Mouse (Mus musculus) neural tube, embryonic 15.5 days (tissue): ENCODE measurements at regions not wholly inside any gene's neighbourhood (a gene's known extent, or its start where the extent isn't known, plus 50 kb on each side); places are given as distances from the start of the nearest gene placed in this dataset.

ENCODE experiments used
- ATAC-seq: fragments of 200-750 bp; cut with Nextera tagmentation; 2 replicates; pipeline ENCODE4 v1.8.0; 2017; ENCODE audit warnings: mild to moderate bottlenecking, moderate TSS enrichment, moderate library complexity; ENCODE audit not compliant: low FRiP score
- H3K27ac ChIP-seq: fragments of 300-500 bp; sonication (generic); replicated peaks from 2 replicates; pipeline ENCODE4 v1.5.1; 2015; ENCODE audit warnings: mild to moderate bottlenecking, inconsistent platforms
- H3K27me3 ChIP-seq: fragments of 300-500 bp; sonication (generic); replicated peaks from 2 replicates; pipeline ENCODE4 v1.6.1; 2015; ENCODE audit warnings: inconsistent platforms
- H3K36me3 ChIP-seq: fragments of 300-500 bp; sonication (generic); 2 replicates; pipeline ENCODE4 v1.6.1; 2015; ENCODE audit warnings: inconsistent platforms
- H3K4me1 ChIP-seq: fragments of 300-500 bp; sonication (generic); 2 replicates; pipeline ENCODE4 v1.6.1; 2015; ENCODE audit warnings: inconsistent platforms
- H3K4me2 ChIP-seq: fragments of 300-500 bp; sonication (generic); 2 replicates; pipeline ENCODE4 v1.6.1; 2015; ENCODE audit warnings: inconsistent platforms, mild to moderate bottlenecking, moderate library complexity
- H3K4me3 ChIP-seq: fragments of 300-500 bp; sonication (generic); replicated peaks from 2 replicates; pipeline ENCODE4 v1.5.1; 2015; ENCODE audit warnings: mild to moderate bottlenecking, inconsistent platforms
- H3K9ac ChIP-seq: fragments of 300-500 bp; sonication (generic); replicated peaks from 2 replicates; pipeline ENCODE4 v1.6.1; 2015; ENCODE audit warnings: mild to moderate bottlenecking, inconsistent platforms
- H3K9me3 ChIP-seq: fragments of 300-500 bp; sonication (generic); replicated peaks from 2 replicates; pipeline ENCODE4 v1.6.1; 2016; ENCODE audit warnings: inconsistent platforms
- WGBS: fragments of 180-500 bp; shearing (Covaris S2); methylation state at CpG from one replicate; pipeline ENCODE4 v1.1.7; 2015; ENCODE audit warnings: mixed read lengths; 5-methylcytosine and 5-hydroxymethylcytosine counted together

- no peaks in the 10 kb centered on the region for H3K9me3 ChIP-seq
- no peak overlapping the region for H3K4me2 ChIP-seq
- 9% methylated on average over 8 of the region's 8 CpGs for WGBS
- no peak overlapping the region for H3K9ac ChIP-seq
- ATAC-seq: no peak
- no peak overlapping the region for H3K4me3 ChIP-seq
- no peaks in the 10 kb centered on the region for H3K27me3 ChIP-seq
- H3K4me1 ChIP-seq: no peaks in the 10 kb centered on the region
- no peak overlapping the region for H3K27ac ChIP-seq
- no peaks in the 10 kb centered on the region for H3K36me3 ChIP-seq
Measured at GRCm38 (mm10) chr12:92013244-92013643, 164.3 kb upstream of the Sel1l start.

DNA sequence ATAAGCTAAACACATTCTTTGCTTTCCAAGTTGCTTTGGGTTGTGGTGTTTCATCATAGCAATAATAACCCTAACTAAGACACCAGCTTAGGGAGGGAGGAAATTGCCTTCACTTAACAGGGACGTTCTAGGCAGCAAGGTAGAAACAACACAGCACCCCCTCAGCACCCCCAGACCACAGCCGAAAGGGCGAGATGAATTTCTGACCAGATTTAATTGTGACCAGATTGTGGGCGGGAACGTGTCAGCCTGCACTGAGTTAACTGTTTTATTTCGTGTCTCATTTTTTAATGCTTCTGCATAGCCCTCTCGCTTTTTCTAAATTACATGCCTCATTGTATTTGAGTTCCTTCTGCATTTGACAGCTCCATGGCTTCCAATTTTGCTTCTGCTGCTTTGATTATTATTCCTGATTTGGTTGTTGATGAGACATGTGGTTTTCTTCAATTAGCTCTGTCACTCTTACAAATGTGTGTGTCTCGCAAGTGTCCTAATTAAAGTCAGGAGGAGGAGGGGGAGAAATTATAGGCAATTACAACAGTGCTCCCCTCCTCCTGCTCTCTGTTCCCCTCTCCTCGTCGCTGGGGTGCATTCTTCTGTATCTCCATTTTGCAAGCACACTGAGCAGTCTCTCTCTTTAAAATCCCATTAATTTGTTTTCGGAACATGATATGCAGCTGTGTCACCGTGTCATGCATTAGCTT lies 155.6 kb upstream of the Sel1l start:
- H3K4me2 ChIP-seq: peak overlapping the region; percentile 23
- ATAC-seq: peak; percentile 57; the same call in 1 of the 2 replicates

GRCm38 (mm10) chr12:91999031-91999430 lies 150.1 kb upstream of the Sel1l start:
- no peaks in the 10 kb centered on the region for H3K9me3 ChIP-seq
- no peak overlapping the region for H3K4me2 ChIP-seq
- H3K27ac ChIP-seq: no peak overlapping the region
- H3K4me1 ChIP-seq: no peaks in the 10 kb centered on the region
- no peak overlapping the region for H3K9ac ChIP-seq
- H3K27me3 ChIP-seq: no peaks in the 10 kb centered on the region
- H3K4me3 ChIP-seq: no peak overlapping the region
- 60% methylated on average over 2 of the region's 2 CpGs for WGBS
- no peak for ATAC-seq
- H3K36me3 ChIP-seq: no peaks in the 10 kb centered on the region

More for the DNA sequence above, 155.6 kb upstream of the Sel1l start:
- H3K27ac ChIP-seq: peak overlapping the region; percentile 29
- WGBS: 31% methylated on average over 12 of the region's 12 CpGs
- H3K4me3 ChIP-seq: no peak overlapping the region
- no peaks in the 10 kb centered on the region for H3K27me3 ChIP-seq
- H3K9me3 ChIP-seq: no peaks in the 10 kb centered on the region
- no peak overlapping the region for H3K9ac ChIP-seq
- peaks cover 10% of the 10 kb centered on the region; the same call in 1 of the 2 replicates for H3K4me1 ChIP-seq
- no peaks in the 10 kb centered on the region for H3K36me3 ChIP-seq

GRCm38 (mm10) chr12:91997404-91997803 lies 148.4 kb upstream of the Sel1l start:
- H3K4me2 ChIP-seq: no peak overlapping the region
- no peaks in the 10 kb centered on the region for H3K4me1 ChIP-seq
- ATAC-seq: no peak
- H3K4me3 ChIP-seq: no peak overlapping the region
- H3K9ac ChIP-seq: no peak overlapping the region
- H3K27me3 ChIP-seq: no peaks in the 10 kb centered on the region
- no peak overlapping the region for H3K27ac ChIP-seq
- no peaks in the 10 kb centered on the region for H3K36me3 ChIP-seq
- no peaks in the 10 kb centered on the region for H3K9me3 ChIP-seq
- 22% methylated on average over 1 of the region's 1 CpGs for WGBS

- Histone ChIP-seq H3K4me2 (no peak overlapping the region), H3K36me3 (no peaks in the 10 kb centered on the region), H3K9me3 (no peaks in the 10 kb centered on the region), H3K27ac (no peak overlapping the region), H3K4me3 (no peak overlapping the region), H3K4me1 (no peaks in the 10 kb centered on the region), H3K9ac (no peak overlapping the region), H3K27me3 (no peaks in the 10 kb centered on the region)
- no peak for ATAC-seq
- WGBS: 30% methylated on average over 2 of the region's 2 CpGs
Measured at GRCm38 (mm10) chr12:91995545-91995944, 146.6 kb upstream of the Sel1l start.

DNA sequence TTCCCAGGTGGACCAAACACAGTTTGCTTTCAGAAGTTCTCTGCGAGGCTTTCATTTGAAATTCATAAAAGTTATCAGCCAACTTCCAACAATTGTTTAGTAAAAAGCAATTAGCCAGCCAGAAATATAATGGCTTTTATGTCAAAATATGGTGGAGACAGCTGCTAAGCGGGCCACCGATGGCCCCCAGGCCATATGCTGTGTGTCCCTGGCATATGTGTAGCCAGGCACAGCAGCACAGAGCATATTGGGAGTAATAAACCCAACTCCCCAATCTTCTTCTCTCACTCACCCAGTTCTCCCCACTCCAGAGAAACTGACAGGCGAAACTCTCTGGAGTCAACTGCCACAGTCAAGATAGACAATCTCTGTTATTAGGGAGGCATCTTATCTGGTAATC lies 137.5 kb upstream of the Sel1l start:
- 71% methylated on average over 4 of the region's 4 CpGs for WGBS
- Histone ChIP-seq H3K27me3 (no peaks in the 10 kb centered on the region), H3K9me3 (no peaks in the 10 kb centered on the region), H3K4me1 (no peaks in the 10 kb centered on the region), H3K36me3 (no peaks in the 10 kb centered on the region), H3K4me2 (no peak overlapping the region), H3K27ac (no peak overlapping the region), H3K9ac (no peak overlapping the region), H3K4me3 (no peak overlapping the region)
- ATAC-seq: no peak

DNA sequence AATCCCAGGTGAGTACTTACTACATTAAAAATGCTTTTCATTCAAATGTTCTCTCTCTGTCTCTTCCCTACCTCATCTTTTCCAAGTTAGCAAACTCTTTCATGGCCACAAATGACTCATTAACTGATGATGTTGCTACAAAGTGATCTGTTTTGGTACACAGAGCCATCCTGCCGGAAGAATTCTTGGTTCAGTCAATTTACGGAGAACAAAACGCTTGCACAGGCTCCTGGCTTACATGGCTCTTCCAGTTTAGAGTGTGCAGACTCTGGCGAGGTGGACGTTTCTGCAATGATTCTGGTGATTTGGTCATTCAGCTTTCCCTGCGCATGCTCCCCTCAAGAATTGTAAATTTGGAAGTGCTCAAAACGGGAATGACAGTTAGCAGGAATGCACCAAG lies 131.4 kb upstream of the Sel1l start:
- H3K27ac ChIP-seq: no peak overlapping the region
- H3K27me3 ChIP-seq: no peaks in the 10 kb centered on the region
- ATAC-seq: no peak
- H3K4me2 ChIP-seq: no peak overlapping the region
- no peaks in the 10 kb centered on the region for H3K4me1 ChIP-seq
- 67% methylated on average over 7 of the region's 7 CpGs for WGBS
- no peak overlapping the region for H3K4me3 ChIP-seq
- no peak overlapping the region for H3K9ac ChIP-seq
- no peaks in the 10 kb centered on the region for H3K36me3 ChIP-seq
- H3K9me3 ChIP-seq: no peaks in the 10 kb centered on the region

DNA sequence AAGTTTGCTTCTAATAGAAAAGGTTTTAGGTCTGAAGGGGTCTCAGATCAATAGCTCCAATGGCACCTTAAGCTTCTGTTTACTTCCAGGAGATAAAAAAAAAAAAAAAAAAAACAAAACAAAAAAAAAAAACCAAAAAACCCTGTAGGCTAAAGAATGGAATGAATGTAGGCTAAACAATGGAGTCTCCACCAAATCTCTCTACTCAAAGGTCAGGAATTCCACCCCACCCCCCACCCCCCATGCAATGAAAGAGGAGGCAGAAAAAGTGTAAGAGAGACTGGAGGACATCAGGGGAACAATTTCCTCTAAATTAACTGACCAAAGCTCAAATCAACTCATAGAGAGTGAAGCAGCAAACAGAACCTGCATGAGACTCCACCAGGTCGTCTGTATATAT lies 122.1 kb upstream of the Sel1l start:
- Histone ChIP-seq H3K9ac (no peak overlapping the region), H3K27ac (no peak overlapping the region), H3K4me1 (no peaks in the 10 kb centered on the region), H3K36me3 (no peaks in the 10 kb centered on the region), H3K4me2 (no peak overlapping the region), H3K9me3 (no peaks in the 10 kb centered on the region), H3K4me3 (no peak overlapping the region), H3K27me3 (no peaks in the 10 kb centered on the region)
- no peak for ATAC-seq
- 86% methylated on average over 1 of the region's 1 CpGs for WGBS

DNA sequence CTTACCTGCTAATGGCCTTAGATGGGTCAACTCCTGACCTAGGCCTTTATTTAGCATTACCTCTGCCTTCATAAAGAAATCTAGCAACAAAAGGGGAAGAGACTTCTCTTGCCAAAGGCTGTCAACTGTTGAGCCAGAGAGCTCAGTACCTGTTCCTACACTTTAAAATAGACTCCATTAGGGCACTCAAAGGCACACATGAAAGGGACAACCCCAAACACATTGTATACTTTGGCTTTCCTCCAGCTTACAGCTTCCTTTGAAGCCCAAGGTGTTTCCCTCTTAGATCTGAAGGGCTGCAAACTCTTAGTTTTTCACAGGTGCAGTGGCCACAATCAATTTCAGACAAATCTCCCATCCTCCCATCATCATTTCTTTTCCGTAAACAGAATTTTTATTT lies 117.0 kb upstream of the Sel1l start:
- no peak for ATAC-seq
- Histone ChIP-seq H3K9me3 (no peaks in the 10 kb centered on the region), H3K27me3 (no peaks in the 10 kb centered on the region), H3K9ac (no peak overlapping the region), H3K4me3 (no peak overlapping the region), H3K36me3 (no peaks in the 10 kb centered on the region), H3K27ac (no peak overlapping the region), H3K4me2 (no peak overlapping the region), H3K4me1 (no peaks in the 10 kb centered on the region)
- 97% methylated on average over 1 of the region's 1 CpGs for whole genome bisulfite sequencing

- Histone ChIP-seq H3K9me3 (no peaks in the 10 kb centered on the region), H3K9ac (no peak overlapping the region), H3K36me3 (no peaks in the 10 kb centered on the region), H3K4me3 (no peak overlapping the region), H3K27me3 (no peaks in the 10 kb centered on the region), H3K4me1 (no peaks in the 10 kb centered on the region), H3K4me2 (no peak overlapping the region), H3K27ac (no peak overlapping the region)
- no peak for ATAC-seq
- WGBS: 85% methylated on average over 5 of the region's 5 CpGs
Measured at GRCm38 (mm10) chr12:91963239-91963638, 114.3 kb upstream of the Sel1l start.

DNA sequence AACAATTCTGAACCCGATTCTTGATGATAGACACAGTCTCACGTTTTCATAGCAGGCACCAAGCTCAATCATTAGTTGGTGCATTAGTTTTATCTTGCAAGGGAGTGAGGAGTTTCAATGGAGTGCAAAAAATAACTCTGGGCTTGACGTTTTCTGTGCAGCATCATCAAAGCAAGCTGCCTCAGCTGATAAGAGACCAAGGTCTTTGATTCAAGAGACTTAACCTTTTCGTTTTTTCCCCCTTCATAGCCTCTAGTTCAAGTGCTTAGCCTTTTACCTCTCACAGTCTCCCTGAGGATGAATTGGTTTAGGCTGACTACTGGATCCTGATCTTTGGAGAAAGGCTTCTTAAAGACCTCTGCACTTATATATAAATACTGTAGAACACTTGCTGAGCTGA lies 109.1 kb upstream of the Sel1l start:
- H3K4me1 ChIP-seq: no peaks in the 10 kb centered on the region
- no peak overlapping the region for H3K4me2 ChIP-seq
- H3K9ac ChIP-seq: no peak overlapping the region
- H3K27ac ChIP-seq: no peak overlapping the region
- H3K4me3 ChIP-seq: no peak overlapping the region
- WGBS: 73% methylated on average over 4 of the region's 4 CpGs
- no peaks in the 10 kb centered on the region for H3K9me3 ChIP-seq
- no peaks in the 10 kb centered on the region for H3K27me3 ChIP-seq
- no peak for ATAC-seq
- H3K36me3 ChIP-seq: no peaks in the 10 kb centered on the region

DNA sequence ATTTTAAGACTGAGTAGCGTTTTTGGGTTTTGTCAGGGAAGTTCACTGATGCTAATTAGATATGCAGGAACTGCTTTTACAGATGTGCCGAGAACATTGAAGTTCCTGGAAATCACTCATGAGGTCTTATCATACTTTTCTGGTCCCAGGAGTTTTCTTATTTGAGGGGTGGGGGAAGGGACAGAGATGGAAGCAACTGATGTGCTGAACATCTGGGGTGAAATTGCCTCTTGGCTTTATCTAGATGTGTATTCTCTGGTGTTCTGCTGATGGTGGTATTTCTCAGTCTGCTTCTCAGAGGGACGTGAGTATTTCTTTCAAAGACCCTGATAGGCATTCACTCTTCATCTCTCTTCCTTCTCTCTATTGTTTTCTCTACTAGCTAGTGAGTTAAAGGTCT lies 107.5 kb upstream of the Sel1l start:
- H3K9me3 ChIP-seq: no peaks in the 10 kb centered on the region
- no peak overlapping the region for H3K27ac ChIP-seq
- no peak overlapping the region for H3K9ac ChIP-seq
- no peak for ATAC-seq
- no peak overlapping the region for H3K4me3 ChIP-seq
- WGBS: 86% methylated on average over 3 of the region's 3 CpGs
- H3K4me1 ChIP-seq: no peaks in the 10 kb centered on the region
- H3K27me3 ChIP-seq: no peaks in the 10 kb centered on the region
- no peak overlapping the region for H3K4me2 ChIP-seq
- no peaks in the 10 kb centered on the region for H3K36me3 ChIP-seq
